Mouse (Mus musculus): Measurements from ENCODE around the gene Lce1m. TPM values are rescaled to one million over a fixed set of nuclear protein-coding genes. Genes with fewer than 3 reads are reported as not detected.

Gene Lce1m
- polyA plus RNA-seq, 1 experiment from 2014 or later: not detected

Other genes with a start within 250 kb of the Lce1m start
- gene Lce1i, start 240.2 kb downstream of the Lce1m start, polyA plus RNA-seq (2014; fragmentation: Nextera tagmentation; extraction: Ambion mirVana): not detected in 2 replicates
- gene Lce1j, start 228.5 kb downstream of the Lce1m start, polyA plus RNA-seq (2014; fragmentation: Nextera tagmentation; extraction: Ambion mirVana): not detected in 2 replicates
- gene Lce1k, start 211.2 kb downstream of the Lce1m start, polyA plus RNA-seq (2014; fragmentation: Nextera tagmentation; extraction: Ambion mirVana): not detected in 2 replicates
- not detected in 2 replicates for gene Kprp, start 191.8 kb downstream of the Lce1m start, polyA plus RNA-seq (2014; fragmentation: Nextera tagmentation; extraction: Ambion mirVana)
- gene Lce1l, start 167.8 kb downstream of the Lce1m start, polyA plus RNA-seq (2014; fragmentation: Nextera tagmentation; extraction: Ambion mirVana): not detected in 2 replicates
- gene 2310050C09Rik, start 148.8 kb downstream of the Lce1m start, polyA plus RNA-seq (2014; fragmentation: Nextera tagmentation; extraction: Ambion mirVana): not detected in 2 replicates
- gene Lce3a, start 92.8 kb downstream of the Lce1m start, polyA plus RNA-seq (2014; fragmentation: Nextera tagmentation; extraction: Ambion mirVana): not detected in 2 replicates
- gene Lce3b, start 86.1 kb downstream of the Lce1m start, polyA plus RNA-seq (2014; fragmentation: Nextera tagmentation; extraction: Ambion mirVana): not detected in 2 replicates
- not detected in 2 replicates for gene Lce3c, start 74.6 kb downstream of the Lce1m start, polyA plus RNA-seq (2014; fragmentation: Nextera tagmentation; extraction: Ambion mirVana)
- not detected in 2 replicates for gene Lce3d, start 61.7 kb downstream of the Lce1m start, polyA plus RNA-seq (2014; fragmentation: Nextera tagmentation; extraction: Ambion mirVana)
- gene Lce3e, start 52.0 kb downstream of the Lce1m start, polyA plus RNA-seq (2014; fragmentation: Nextera tagmentation; extraction: Ambion mirVana): not detected in 2 replicates
- gene Lce3f, start 26.8 kb downstream of the Lce1m start, polyA plus RNA-seq (2014; fragmentation: Nextera tagmentation; extraction: Ambion mirVana): not detected in 2 replicates
- 0.63 and 2.5 TPM in 2 replicates for gene Crct1, start 3.4 kb downstream of the Lce1m start, polyA plus RNA-seq (2014; fragmentation: Nextera tagmentation; extraction: Ambion mirVana)
- gene Gm4858, start 49.8 kb upstream of the Lce1m start, polyA plus RNA-seq (2014; fragmentation: Nextera tagmentation; extraction: Ambion mirVana): not detected in 2 replicates
- not detected in 2 replicates for gene Crnn, start 125.7 kb upstream of the Lce1m start, polyA plus RNA-seq (2014; fragmentation: Nextera tagmentation; extraction: Ambion mirVana)
- gene Flg2, start 178.2 kb upstream of the Lce1m start, polyA plus RNA-seq (2014; fragmentation: Nextera tagmentation; extraction: Ambion mirVana): 0.04 TPM in 1 of 2 replicates, not detected in the other